Mouse (Mus musculus): Measurements from ENCODE around the gene Slc35a1. TPM values are rescaled to one million over a fixed set of nuclear protein-coding genes. Genes with fewer than 3 reads are reported as not detected.

Gene Slc35a1
- 15.6 TPM for polyA plus RNA-seq (2014; fragmentation: Illumina TruSeq; extraction: RNeasy Lipid Tissue Mini Kit (QIAGEN cat#74804); ENCODE audit: low read depth, low replicate concordance)

GRCm38 (mm10) chr4:34686874-34687567 lies at the start of gene Slc35a1:
TSS of gene Slc35a1 (minus strand) at chr4:34687438.

GRCm38 (mm10) chr4:34729851-34730341 lies 42.7 kb upstream of the Slc35a1 start, which contains the start of gene Cfap206:
TSS of gene Cfap206 (minus strand) at chr4:34730206.

GRCm38 (mm10) chr4:34614630-34615094 lies 72.6 kb downstream of the Slc35a1 start, which contains the start of the genes Orc3 and Rars2:
TSS of gene Orc3 (minus strand) at chr4:34614944.
TSS of gene Rars2 (plus strand) at chr4:34614957.

Other genes with a start within 250 kb of the Slc35a1 start
- gene Akirin2, start 136.5 kb downstream of the Slc35a1 start, polyA plus RNA-seq (2014; fragmentation: Illumina TruSeq; extraction: RNeasy Lipid Tissue Mini Kit (QIAGEN cat#74804); ENCODE audit: low read depth, low replicate concordance): 51.8 TPM
- gene Orc3, start 72.5 kb downstream of the Slc35a1 start, polyA plus RNA-seq (2014; fragmentation: Illumina TruSeq; extraction: RNeasy Lipid Tissue Mini Kit (QIAGEN cat#74804); ENCODE audit: low read depth, low replicate concordance): 37.5 TPM
- 30.1 TPM for gene Rars2, start 72.5 kb downstream of the Slc35a1 start, polyA plus RNA-seq (2014; fragmentation: Illumina TruSeq; extraction: RNeasy Lipid Tissue Mini Kit (QIAGEN cat#74804); ENCODE audit: low read depth, low replicate concordance)
- gene Cfap206, start 42.8 kb upstream of the Slc35a1 start, polyA plus RNA-seq (2014; fragmentation: Illumina TruSeq; extraction: RNeasy Lipid Tissue Mini Kit (QIAGEN cat#74804); ENCODE audit: low read depth, low replicate concordance): not detected
- gene Gm136, start 68.8 kb upstream of the Slc35a1 start, polyA plus RNA-seq (2014; fragmentation: Illumina TruSeq; extraction: RNeasy Lipid Tissue Mini Kit (QIAGEN cat#74804); ENCODE audit: low read depth, low replicate concordance): not detected
- gene Smim8, start 91.0 kb upstream of the Slc35a1 start, polyA plus RNA-seq (2014; fragmentation: Illumina TruSeq; extraction: RNeasy Lipid Tissue Mini Kit (QIAGEN cat#74804); ENCODE audit: low read depth, low replicate concordance): 98.5 TPM
- 7.5 TPM for gene Zfp292, start 195.5 kb upstream of the Slc35a1 start, polyA plus RNA-seq (2014; fragmentation: Illumina TruSeq; extraction: RNeasy Lipid Tissue Mini Kit (QIAGEN cat#74804); ENCODE audit: low read depth, low replicate concordance)
- not detected for gene Cga, start 206.3 kb upstream of the Slc35a1 start, polyA plus RNA-seq (2014; fragmentation: Illumina TruSeq; extraction: RNeasy Lipid Tissue Mini Kit (QIAGEN cat#74804); ENCODE audit: low read depth, low replicate concordance)